Mouse (Mus musculus) CD4-positive, CD25-positive, alpha-beta regulatory T cell, adult 2 months (primary cell): ENCODE measurements around the gene Rplp0.
"Not testable (repeated sequence)": the region's sequence is repeated elsewhere in the genome, so short reads cannot be mapped to it uniquely, and the experiment has no call there.

Experiments
- DNase-seq: peaks from one replicate; pipeline ENCODE4 v3.0.0-alpha.2; 2012; ENCODE audit warnings: low read depth, low spot score

The Rplp0 gene

DNA sequence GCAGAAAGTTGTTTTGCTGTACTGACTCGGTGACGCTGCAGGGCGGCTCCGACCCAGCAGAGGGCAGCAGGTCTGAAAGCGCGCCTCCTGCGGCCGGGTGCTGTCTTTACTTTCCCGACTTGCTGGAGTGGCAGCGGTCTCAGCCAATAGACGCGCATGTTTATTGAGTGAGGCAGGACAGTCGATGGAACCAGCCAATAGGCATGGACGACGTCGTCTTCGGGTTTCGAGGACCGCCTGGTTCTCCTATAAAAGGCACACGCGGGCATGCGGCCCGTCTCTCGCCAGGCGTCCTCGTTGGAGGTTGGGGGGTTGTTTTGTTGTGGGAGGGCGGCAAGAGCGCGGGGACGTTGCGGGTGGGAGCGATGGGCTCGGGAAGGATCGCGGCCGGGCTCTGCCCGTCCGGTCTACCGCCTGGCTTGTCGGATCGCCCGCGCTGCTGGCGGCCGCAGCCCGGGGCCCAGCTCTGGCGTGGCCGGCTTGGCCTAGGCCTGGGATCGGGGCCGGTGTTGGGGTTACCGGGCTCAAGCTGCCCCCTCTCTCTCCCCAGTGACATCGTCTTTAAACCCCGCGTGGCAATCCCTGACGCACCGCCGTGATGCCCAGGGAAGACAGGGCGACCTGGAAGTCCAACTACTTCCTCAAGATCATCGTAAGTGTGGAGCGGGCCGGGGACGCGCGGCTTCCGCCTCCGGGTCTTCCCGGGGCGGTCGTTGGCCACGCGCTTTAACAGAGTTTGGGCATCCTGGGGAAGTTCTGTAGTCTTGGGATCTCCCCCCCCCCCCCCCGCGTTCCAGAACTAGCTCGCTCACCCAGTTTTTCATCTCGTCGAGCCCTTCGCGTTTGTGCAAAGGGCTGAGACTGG, at the start of gene Rplp0:
TSS of gene Rplp0 (plus strand) at position 231 of the 865 bp plus-strand sequence.
- DNase-seq, result peak; percentile 100

- DNase-seq, result no peak
These were observed 49.2 kb upstream of the Rplp0 start for GRCm38 (mm10) chr5:115509790-115510689.

- no peak for DNase-seq
These were observed 46.9 kb upstream of the Rplp0 start for GRCm38 (mm10) chr5:115512375-115512774.

GRCm38 (mm10) chr5:115513246-115513645, 46.0 kb upstream of the Rplp0 start:
- no peak for DNase-seq

- DNase-seq, result no peak
These were observed 45.5 kb upstream of the Rplp0 start for GRCm38 (mm10) chr5:115513721-115514120.

DNA sequence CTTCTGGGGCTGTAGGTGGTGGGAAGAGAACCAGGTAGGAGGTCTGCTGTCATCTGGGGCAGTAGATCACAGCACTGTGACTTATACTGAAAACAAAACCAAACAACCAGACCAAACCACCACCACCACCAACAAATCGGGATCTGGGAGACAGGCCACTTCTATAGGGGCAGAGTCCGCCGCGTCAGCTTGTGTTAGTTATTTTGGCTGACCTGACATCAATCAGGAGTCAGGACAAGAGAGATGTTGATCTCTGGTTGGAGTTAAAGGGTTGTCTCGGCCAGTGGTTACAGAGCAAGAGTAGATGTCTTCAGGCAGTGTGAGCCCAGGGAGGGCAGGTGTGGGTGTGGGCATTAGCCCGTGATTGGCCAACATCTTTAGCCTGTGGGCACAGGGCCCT, 44.9 kb upstream of the Rplp0 start:
- DNase-seq, result no peak

GRCm38 (mm10) chr5:115514896-115515587, 44.2 kb upstream of the Rplp0 start:
- DNase-seq, result no peak

- peak; percentile 73 for DNase-seq
These were observed 43.0 kb upstream of the Rplp0 start for GRCm38 (mm10) chr5:115516081-115516907.

- no peak for DNase-seq
These were observed 42.4 kb upstream of the Rplp0 start for GRCm38 (mm10) chr5:115516908-115517307.

DNA sequence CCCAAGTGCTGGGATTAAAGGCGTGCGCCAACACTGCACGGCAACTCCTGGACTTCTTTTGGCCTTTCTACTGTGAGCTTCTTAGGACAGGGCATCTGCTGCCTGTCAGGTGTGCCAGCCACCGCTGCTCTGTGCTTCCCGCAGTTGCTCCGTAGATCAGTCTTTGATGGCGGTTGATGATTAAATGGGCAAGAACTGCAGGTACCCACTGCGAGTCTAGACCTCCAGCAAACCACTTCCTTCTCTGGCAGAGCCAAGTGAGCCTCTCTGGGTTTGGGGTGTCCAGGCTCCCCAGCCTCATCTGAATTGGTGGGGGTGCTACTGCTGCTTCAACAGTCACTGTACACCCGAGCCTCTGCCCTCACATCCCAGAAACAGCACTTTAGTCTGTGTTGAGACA, 41.8 kb upstream of the Rplp0 start:
- DNase-seq, result peak; percentile 52

DNA sequence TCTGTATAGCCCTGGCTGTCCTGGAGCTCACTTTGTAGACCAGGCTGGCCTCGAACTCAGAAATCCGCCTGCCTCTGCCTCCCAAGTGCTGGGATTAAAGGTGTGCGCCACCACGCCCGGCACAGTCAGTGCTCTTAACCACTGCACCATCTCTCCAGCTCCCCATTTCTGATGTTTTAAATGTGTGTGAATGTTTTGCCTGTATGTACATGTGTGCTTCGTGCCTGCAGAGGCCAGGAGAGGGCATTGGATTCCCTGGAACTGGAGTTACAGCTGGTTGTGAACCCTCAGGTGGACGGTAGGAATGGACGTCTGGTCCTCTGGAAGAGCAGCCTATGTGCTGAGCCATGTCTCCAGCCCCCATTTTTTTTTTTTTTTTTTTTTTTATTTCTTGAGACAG, 41.1 kb upstream of the Rplp0 start:
- not testable (repeated sequence) for DNase-seq

DNA sequence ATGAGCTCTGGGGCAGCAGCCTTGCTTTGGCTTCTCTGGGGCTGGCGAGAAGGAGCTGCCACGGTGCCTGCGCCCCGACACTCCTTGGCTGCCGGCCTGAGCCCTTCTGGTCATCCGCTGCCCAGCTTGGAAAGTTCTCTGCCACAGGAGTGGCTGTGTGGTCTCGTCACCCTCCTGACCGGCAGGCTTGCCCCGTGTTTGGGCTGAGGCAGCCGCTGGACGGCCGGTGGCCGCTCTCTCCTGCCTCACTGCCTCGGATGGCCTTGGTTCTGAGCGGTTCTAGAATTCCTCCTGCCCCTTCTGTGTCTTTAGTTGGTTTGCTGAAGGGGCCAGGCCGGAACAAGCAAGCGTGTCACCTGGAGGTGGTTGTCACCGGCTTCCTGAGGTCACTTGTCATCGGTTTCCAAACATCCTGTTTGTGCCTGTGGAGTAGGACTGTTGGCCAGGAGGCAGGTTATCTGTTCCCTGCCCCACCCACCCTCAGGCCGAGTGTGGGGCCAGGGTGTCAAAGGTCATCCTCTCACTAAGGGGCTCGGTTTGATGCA, 38.9 kb upstream of the Rplp0 start:
- no peak for DNase-seq

DNA sequence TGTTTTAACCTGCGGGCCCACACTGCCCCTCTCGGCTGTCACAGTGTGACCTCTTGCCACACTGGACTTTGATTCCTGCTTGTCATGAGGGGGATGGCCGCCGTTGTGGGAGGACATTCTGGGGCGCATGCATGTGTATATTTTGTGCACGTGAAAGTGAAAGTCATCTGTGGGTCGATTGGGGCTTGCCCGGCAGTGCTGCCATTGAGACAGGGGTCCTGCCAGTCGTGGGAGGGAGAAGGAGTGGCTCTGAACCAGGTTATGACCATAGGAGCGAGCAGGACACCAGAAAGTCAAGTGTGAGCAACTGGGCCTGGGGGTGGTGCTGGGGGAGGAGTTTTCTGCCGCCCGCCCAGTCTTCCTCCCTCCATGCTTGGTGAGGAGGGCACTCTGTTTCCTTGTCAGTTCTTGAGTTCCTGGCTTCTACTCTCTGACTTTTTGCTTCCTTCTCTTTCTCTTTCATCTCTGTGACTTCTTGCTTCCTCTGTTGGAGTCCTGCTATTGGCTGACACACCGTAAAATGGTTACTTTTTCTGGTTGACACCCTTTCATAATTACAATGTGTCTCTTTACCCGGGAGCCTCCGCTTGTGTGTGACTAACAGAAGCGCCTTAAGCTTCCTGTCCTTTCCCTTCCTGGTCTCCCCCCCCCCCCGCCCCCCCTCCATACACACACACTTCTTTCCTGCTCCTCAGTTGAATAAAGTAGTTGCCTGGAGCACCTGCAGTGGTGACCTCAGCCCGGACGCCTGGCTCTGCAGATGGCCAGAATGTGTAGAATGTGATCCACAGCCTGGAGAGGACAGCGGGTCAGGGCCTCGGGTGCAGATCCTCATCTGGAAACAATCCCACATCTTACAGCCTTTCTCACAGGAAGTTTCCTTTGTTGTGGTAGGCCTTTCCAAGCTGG, 37.5 kb upstream of the Rplp0 start:
- DNase-seq, result peak; percentile 76

DNA sequence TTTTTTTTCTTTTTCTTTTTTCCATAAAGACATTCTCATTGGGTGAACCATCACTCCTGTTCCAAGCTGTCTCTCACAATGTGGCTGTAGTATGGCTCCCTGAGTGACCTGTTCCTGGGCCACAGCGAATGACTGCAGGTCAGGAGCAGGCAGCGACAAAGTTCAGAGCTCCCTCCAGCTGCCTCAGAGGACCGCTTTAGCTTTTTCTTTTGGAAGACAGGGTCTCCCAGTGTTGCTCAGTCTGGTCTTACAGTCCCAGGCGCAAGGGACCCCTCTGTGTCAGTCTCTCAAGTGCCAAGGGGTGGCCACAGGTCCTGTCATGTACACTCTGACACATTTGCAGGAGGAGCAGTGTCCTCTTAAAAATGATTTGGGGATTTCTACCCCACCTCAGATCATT, 36.7 kb upstream of the Rplp0 start:
- DNase-seq, result no peak

DNA sequence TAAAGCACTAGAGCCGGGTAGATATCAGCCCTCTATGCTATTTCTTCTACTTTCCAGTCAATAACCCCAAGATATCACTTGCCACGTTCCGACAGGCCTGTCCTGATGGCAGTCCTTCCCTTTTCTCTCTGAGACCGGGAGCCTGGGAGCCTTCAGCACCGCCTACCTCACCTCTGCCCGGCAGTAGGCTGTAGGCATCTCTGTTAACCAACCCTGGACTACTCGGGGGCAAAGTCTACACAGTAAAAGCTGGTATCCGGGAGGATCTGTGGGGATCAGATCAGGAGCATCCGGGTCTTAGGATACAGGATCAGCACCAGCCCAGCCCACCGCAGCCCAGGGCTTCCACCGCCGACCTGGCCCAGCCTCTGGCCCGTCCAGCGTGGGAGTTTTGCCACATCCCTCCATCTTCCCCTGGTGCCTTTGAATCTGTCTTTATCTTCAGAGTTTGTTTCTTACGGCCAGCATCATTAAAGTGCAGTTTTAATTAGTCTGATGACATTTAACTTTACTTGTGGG, 36.2 kb upstream of the Rplp0 start:
- no peak for DNase-seq

DNA sequence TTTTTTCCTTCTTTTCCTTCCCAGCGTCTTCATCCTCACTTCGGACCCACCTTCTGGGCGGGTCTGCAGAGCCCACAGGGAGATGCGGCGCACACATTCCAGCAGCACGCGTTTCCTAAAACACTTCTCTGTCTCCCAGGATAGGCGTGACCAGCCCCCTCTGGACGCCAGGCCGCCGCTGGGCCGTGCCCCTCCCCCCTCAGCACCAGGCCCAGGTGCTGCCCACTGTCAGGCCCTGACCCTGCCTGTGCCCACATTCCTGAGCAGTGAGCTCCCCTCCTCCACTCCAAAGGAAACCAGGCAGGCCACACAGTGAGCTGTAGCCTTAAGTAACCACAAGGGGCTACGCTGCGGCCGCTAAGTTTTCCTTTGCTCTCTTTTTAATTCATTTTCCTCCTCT, 35.3 kb upstream of the Rplp0 start:
- no peak for DNase-seq

DNA sequence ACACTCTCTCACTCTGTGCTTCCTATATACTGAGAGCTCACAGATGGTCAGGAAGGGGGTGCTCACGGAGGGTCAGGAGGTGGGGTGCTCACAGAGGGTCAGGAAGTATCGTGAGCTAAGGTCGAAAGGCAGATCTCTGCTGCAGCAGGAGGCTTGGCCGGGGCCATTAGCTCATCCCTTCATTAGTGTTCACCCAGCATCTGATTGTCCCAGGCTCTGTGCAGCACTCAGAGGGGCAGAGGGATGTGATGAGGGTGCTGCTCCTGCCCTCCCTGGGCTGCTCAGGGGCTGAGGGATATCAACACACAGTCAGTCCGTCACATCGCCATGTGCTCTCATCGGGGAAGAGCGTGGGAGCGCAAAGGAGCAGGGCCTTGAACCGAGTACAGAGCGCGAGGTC, 34.8 kb upstream of the Rplp0 start:
- DNase-seq, result no peak

DNA sequence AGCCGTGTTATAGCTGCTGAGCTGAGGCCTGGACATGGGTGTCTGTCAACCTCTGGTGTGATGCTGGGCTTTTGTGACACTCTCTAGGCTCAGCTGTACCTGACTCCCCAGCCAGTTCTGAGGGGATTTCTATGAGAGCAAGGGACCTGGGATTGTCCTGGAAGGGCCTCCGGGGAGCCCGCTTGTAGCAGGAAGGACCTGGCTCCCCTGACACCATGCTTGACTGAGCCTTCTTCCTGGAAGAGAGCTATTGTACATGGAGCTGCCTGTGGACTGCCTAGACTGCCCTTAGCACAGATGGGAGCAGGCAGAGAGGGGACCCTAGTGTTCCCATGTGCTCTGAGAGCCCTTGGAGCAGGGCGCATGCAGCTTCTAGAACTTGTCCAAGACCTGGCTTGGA, 33.9 kb upstream of the Rplp0 start:
- DNase-seq, result no peak

GRCm38 (mm10) chr5:115525943-115526342, 33.3 kb upstream of the Rplp0 start:
- no peak for DNase-seq
